Mouse (Mus musculus): ENCODE measurements around the gene Fsd1. TPM values are rescaled to one million over a fixed set of nuclear protein-coding genes. Genes with fewer than 3 reads are reported as not detected.
A peak's percentile ranks its signal among the peaks of the same experiment; 100 is the strongest.

Gene Fsd1
- total and polyA plus RNA-seq, 3 experiments = 0.21 TPM; not detected in 2

DNA sequence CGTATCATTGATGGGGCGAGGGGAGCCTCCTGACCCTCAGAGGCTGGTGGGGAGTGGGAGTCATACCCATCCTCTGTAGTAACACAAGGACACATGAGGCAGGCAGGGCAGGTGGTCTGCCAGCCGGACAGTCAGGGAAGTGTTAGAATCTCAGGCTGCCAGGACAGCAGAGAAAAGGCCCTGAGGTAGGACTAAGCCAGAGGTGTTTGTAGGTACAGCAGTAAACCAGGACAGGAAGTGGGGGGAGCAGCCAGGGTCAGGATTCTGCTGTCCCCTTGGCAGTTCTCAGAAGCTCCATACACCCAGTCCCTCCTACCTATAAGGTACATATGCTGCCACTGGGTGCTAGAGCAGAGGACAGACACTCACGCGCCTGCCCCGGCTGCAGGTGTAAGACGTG lies 24.7 kb upstream of the Fsd1 start:
- Histone ChIP-seq H3K4me2 (ENCODE audit: insufficient read depth, low read depth, poor library complexity, severe bottlenecking) (no peak overlapping the region), H3K9ac (ENCODE audit: insufficient read depth, low read depth) (no peak overlapping the region), H3K4me1 (ENCODE audit: control insufficient read depth in 1 of 2, insufficient read depth in 2 of 2) (peaks cover 19 to 37% of the 10 kb centered on the region in 2 experiments), H3K9me3 (replicated peaks; ENCODE audit: low read length) (no peaks in the 10 kb centered on the region), H3K27ac (ENCODE audit: insufficient read depth, low read depth) (peak overlapping the region; percentile 8; the same call in 1 of the 2 replicates), H3K4me3 (replicated peaks in 1 of 3; ENCODE audit: low read depth in 2 of 3, low read length in 2 of 3, poor library complexity in 1 of 3) (no peak overlapping the region), H3K79me2 (replicated peaks; ENCODE audit: control insufficient read depth, extremely low read depth, insufficient read depth, poor library complexity, severe bottlenecking) (peaks cover 4% of the 10 kb centered on the region; the same call in 1 of the 2 replicates), H3K36me3 (replicated peaks in 1 of 2; ENCODE audit: control insufficient read depth in 1 of 2, insufficient read depth in 1 of 2, low read length in 1 of 2) (peaks cover 46 to 71% of the 10 kb centered on the region in 2 experiments), H3K27me3 (replicated peaks) (no peaks in the 10 kb centered on the region)
- no peak for TF ChIP-seq CHD1 (IDR thresholded peaks at IDR 0.05; ENCODE audit: low read depth, low read length)
- no peak for TF ChIP-seq MAFK (IDR thresholded peaks at IDR 0.05; ENCODE audit: insufficient replicate concordance, low read length)
- TF ChIP-seq ZC3H11A (IDR thresholded peaks at IDR 0.05; ENCODE audit: low read depth, low read length) = no peak
- TF ChIP-seq SMC3 (IDR thresholded peaks at IDR 0.05; ENCODE audit: low read depth, low read length) = no peak
- no peak for TF ChIP-seq E2F4 (IDR thresholded peaks at IDR 0.05; ENCODE audit: insufficient replicate concordance, low read depth, low read length)
- in situ Hi-C loops (cut with MboI; ENCODE audit: low pct_ligation_motif_present, low pct_unique_long_range_greater_than_20kb, low sequenced_read_pairs) (no loop called here), dilution Hi-C loops (cut with MboI; ENCODE audit: extremely low pct_ligation_motif_present, extremely low pct_unique_long_range_greater_than_20kb, low sequenced_read_pairs) (no loop called here)
- no peak for DNase-seq (ENCODE audit: extremely low read depth)

- in situ Hi-C loops (cut with MboI; ENCODE audit: low pct_ligation_motif_present, low pct_unique_long_range_greater_than_20kb, low sequenced_read_pairs) (no loop called here), dilution Hi-C loops (cut with MboI; ENCODE audit: extremely low pct_ligation_motif_present, extremely low pct_unique_long_range_greater_than_20kb, low sequenced_read_pairs) (no loop called here)
- Histone ChIP-seq H3K79me2 (replicated peaks; ENCODE audit: control insufficient read depth, extremely low read depth, insufficient read depth, poor library complexity, severe bottlenecking) (peaks cover 4% of the 10 kb centered on the region; the same call in 1 of the 2 replicates), H3K4me3 (replicated peaks in 1 of 3; ENCODE audit: low read depth in 2 of 3, low read length in 2 of 3, poor library complexity in 1 of 3) (no peak overlapping the region), H3K27ac (ENCODE audit: insufficient read depth, low read depth) (no peak overlapping the region), H3K9me3 (replicated peaks; ENCODE audit: low read length) (no peaks in the 10 kb centered on the region), H3K9ac (ENCODE audit: insufficient read depth, low read depth) (no peak overlapping the region), H3K4me2 (ENCODE audit: insufficient read depth, low read depth, poor library complexity, severe bottlenecking) (no peak overlapping the region), H3K4me1 (ENCODE audit: control insufficient read depth in 1 of 2, insufficient read depth in 2 of 2) (peaks cover 18 to 34% of the 10 kb centered on the region in 2 experiments), H3K27me3 (replicated peaks) (no peaks in the 10 kb centered on the region), H3K36me3 (replicated peaks in 1 of 2; ENCODE audit: control insufficient read depth in 1 of 2, insufficient read depth in 1 of 2, low read length in 1 of 2) (peaks cover 54 to 75% of the 10 kb centered on the region in 2 experiments)
- TF ChIP-seq BHLHE40 (IDR thresholded peaks at IDR 0.05; ENCODE audit: low read depth, low read length) (no peak), JUN (IDR thresholded peaks at IDR 0.05; ENCODE audit: insufficient read depth, low read depth, low read length) (no peak), MAFK (IDR thresholded peaks at IDR 0.05; ENCODE audit: insufficient replicate concordance, low read length) (no peak), E2F4 (IDR thresholded peaks at IDR 0.05; ENCODE audit: insufficient replicate concordance, low read depth, low read length) (no peak), SIN3A (IDR thresholded peaks at IDR 0.05; ENCODE audit: low read length) (no peak), SMC3 (IDR thresholded peaks at IDR 0.05; ENCODE audit: low read depth, low read length) (no peak), USF2 (conservative IDR thresholded peaks at IDR 0.05; ENCODE audit: low read depth, low read length) (no peak), GABPA (IDR thresholded peaks at IDR 0.05; ENCODE audit: insufficient replicate concordance, low read depth, low read length) (no peak), POLR2AphosphoS2 (IDR thresholded peaks at IDR 0.05; ENCODE audit: low read depth, low read length) (no peak), ZNF384 (IDR thresholded peaks at IDR 0.05; ENCODE audit: low read depth, low read length) (no peak), MAX (IDR thresholded peaks at IDR 0.05; ENCODE audit: low read length) (no peak), JUND (conservative IDR thresholded peaks at IDR 0.05; ENCODE audit: low read depth, low read length) (no peak), MAZ (IDR thresholded peaks at IDR 0.05; ENCODE audit: low read depth, low read length) (no peak), ELF1 (IDR thresholded peaks at IDR 0.05; ENCODE audit: low read depth, low read length) (no peak)
- no peak for DNase-seq (ENCODE audit: extremely low read depth)
These were observed 23.1 kb upstream of the Fsd1 start for GRCm38 (mm10) chr17:55963171-55963570.

Measured in CH12.LX (cell line).